Mouse (Mus musculus) thymus, adult 18-20 months (tissue): ENCODE results near the gene Gm17535.
"Not testable (repeated sequence)": the region's sequence is repeated elsewhere in the genome, so short reads cannot be mapped to it uniquely, and the experiment has no call there.

Experiments
- DNase-seq, 2 experiments: peaks; one replicate each; pipeline ENCODE4 v3.0.0; 2022; ENCODE audit warnings: mixed read lengths in 2 of 2

Gm17535 gene

GRCm38 (mm10) chr9:3034299-3034698 is at the start of gene Gm17535:
Gene Gm17535, plus strand, starts transcription at chr9:3034599.
- not testable (repeated sequence) for DNase-seq

GRCm38 (mm10) chr9:3000445-3000972 is 33.9 kb upstream of the Gm17535 start, which contains the start of gene Gm10722:
Gene Gm10722, plus strand, starts transcription at chr9:3000922.
- not testable (repeated sequence) for DNase-seq

GRCm38 (mm10) chr9:3001006-3001405 is 33.4 kb upstream of the Gm17535 start:
- not testable (repeated sequence) for DNase-seq

- peak; percentile 3 to 77 for DNase-seq
These were observed 32.3 kb upstream of the Gm17535 start for GRCm38 (mm10) chr9:3001948-3002659.

- not testable (repeated sequence) for DNase-seq
These were observed 31.5 kb upstream of the Gm17535 start, which contains the start of gene Gm11168 for GRCm38 (mm10) chr9:3002794-3003396. Gene Gm11168, plus strand, starts transcription at chr9:3003346.

- not testable (repeated sequence) for DNase-seq
These were observed 28.2 kb upstream of the Gm17535 start for GRCm38 (mm10) chr9:3006179-3006578.

GRCm38 (mm10) chr9:3006636-3007035 is 27.8 kb upstream of the Gm17535 start:
- peak; percentile 19 to 81 for DNase-seq

- not testable (repeated sequence) for DNase-seq
These were observed 27.1 kb upstream of the Gm17535 start for GRCm38 (mm10) chr9:3007272-3007671.

GRCm38 (mm10) chr9:3009331-3009730 is 25.1 kb upstream of the Gm17535 start:
- not testable (repeated sequence) for DNase-seq

GRCm38 (mm10) chr9:3012054-3012621 is 22.3 kb upstream of the Gm17535 start:
- DNase-seq: not testable (repeated sequence)

- not testable (repeated sequence) for DNase-seq
These were observed 21.6 kb upstream of the Gm17535 start, which contains the start of gene Gm10721 for GRCm38 (mm10) chr9:3012733-3013279. Gene Gm10721, plus strand, starts transcription at chr9:3013140.

GRCm38 (mm10) chr9:3015354-3015753 is 19.0 kb upstream of the Gm17535 start, which contains the start of gene Gm10720:
Gene Gm10720, plus strand, starts transcription at chr9:3015654.
- not testable (repeated sequence) for DNase-seq

- not testable (repeated sequence) for DNase-seq
These were observed 18.5 kb upstream of the Gm17535 start for GRCm38 (mm10) chr9:3015896-3016295.

- not testable (repeated sequence) for DNase-seq
These were observed 17.3 kb upstream of the Gm17535 start, which contains the start of gene Gm10719 for GRCm38 (mm10) chr9:3017108-3017507. Gene Gm10719, plus strand, starts transcription at chr9:3017408.

GRCm38 (mm10) chr9:3018944-3019343 is 15.5 kb upstream of the Gm17535 start:
- DNase-seq: peak in 1 of 2 experiments; percentile 14

GRCm38 (mm10) chr9:3019835-3020727 is 14.3 kb upstream of the Gm17535 start:
- DNase-seq: peak in 1 of 2 experiments; percentile 14

- DNase-seq: peak in 1 of 2 experiments; percentile 29
These were observed 11.9 kb upstream of the Gm17535 start for GRCm38 (mm10) chr9:3022316-3023008.

- not testable (repeated sequence) for DNase-seq
These were observed 11.0 kb upstream of the Gm17535 start, which contains the start of gene Gm10718 for GRCm38 (mm10) chr9:3023312-3023984. Gene Gm10718, plus strand, starts transcription at chr9:3023547.

GRCm38 (mm10) chr9:3023985-3024648 is 10.3 kb upstream of the Gm17535 start:
- DNase-seq: peak; percentile 3 to 74
